Mouse (Mus musculus): Measurements from ENCODE around the gene Atg16l2.

DNA sequence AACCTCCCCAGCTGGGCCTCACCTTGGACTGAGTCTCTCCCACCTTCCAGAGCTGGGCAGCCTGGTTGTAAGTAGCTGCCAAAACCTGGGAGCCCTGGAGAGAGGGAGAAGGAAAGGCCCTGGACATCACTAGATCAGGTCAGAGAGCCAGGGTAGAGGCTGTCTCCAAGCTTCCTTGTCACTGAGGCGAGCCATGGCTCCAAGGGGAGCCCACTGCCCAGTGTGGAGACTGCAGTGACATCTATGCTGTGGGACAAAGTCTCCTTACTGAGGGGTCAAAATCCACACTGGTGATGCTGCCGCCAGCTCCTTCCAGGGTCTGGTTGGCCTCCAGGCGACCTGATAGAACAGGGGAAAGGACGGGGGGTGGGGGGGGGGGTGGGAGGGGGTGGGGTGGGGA is 10.0 kb downstream of the Atg16l2 start:
- TF ChIP-seq CTCF (IDR thresholded peaks at IDR 0.05) (no peak), EP300 (IDR thresholded peaks at IDR 0.05) (no peak)
